Mouse (Mus musculus) liver, adult 2 months (tissue): Measurements from ENCODE around the gene Hpse2.

ENCODE experiments used
- CTCF ChIP-seq: fragments of 200-500 bp; IDR thresholded peaks from 2 replicates; pipeline ENCODE4 v1.5.1; 2011; ENCODE audit warnings: low read depth, low read length, control low read depth
- POLR2A ChIP-seq: fragments of 200-500 bp; IDR thresholded peaks from 2 replicates; pipeline ENCODE4 v1.6.1; 2011; ENCODE audit warnings: low read length, control low read depth; ENCODE audit not compliant: insufficient read depth; ENCODE audit errors: extremely low read depth

DNA sequence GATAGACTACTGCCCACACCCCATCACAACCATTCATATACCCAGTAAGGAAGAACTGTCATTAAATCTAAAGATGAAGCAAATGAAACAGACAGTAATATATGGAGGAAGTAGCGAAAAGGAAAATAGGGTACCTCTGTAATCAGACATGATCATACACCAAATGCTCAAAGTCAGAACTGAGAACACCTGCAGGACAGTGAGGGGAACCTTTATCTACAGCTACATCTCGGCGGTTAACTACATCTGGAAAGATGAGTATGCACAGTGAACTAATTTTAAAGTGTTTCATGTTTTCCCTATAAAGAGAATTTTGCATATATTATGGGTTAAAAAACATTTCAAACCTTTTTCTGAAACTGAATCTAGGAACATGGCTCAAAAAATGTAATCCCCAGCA lies 32.4 kb upstream of the Hpse2 start:
- TF ChIP-seq POLR2A: no peak
- TF ChIP-seq CTCF: no peak
